Comparison of ENCODE assay signal across 16 mouse cellular contexts in the genomic region with DNA sequence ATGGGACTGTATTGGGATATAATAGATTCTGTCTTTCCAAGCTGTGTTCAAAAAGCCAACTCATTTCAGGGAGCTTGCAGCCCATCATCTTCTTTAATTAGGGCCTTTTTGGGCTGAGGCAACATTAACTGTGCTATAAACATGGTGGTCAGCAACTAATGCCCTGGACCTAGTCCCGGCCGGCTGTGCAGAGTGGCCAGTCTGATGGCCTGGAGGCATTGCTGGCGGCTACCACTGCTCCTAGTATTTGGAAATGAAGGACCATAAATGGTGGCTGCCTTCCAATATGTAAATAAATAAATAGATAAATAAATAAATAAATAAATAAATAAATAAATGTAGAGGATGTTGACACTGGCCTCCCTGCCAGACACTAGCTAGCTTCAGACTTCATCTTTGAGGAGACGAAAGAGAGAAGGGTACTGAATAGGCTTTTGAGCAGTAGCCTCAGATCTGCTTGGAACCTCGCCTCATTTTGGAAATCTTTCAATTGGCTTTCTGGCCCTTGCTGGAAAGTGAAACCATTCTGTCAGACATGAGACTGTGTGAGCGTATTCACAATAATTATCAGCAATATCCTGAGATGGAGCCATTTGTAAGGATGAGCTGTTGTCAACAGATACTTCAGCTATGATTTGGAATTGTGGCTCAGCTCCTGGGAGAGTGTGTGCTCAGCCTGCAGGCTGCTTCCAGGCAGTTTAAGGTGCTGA.
DNase-seq lines count a peak whose midpoint lies in the region; ATAC-seq lines count a peak whose summit lies in the region.
"Had no signal": no experiment of that assay in that cellular context is flagged by ENCODE, and none has a peak within 500 bp of the region (broad histone marks: within the 10 kb centered on the region; RNA-seq: fewer than 3 reads in every experiment).

No protein-coding gene starts in this region.

- intact Hi-C loops in heart, postnatal 10 days (cut with DNase I): loop anchor here (10.0 kb wide), 1 partner anchor 360 kb away; no protein-coding TSS in a partner anchor

- H3K4me3 ChIP-seq in heart, embryonic 11.5 days (ENCODE audit: low read depth, low read length): no peak overlapping the region
- no peak overlapping the region for H3K4me3 ChIP-seq in midbrain, embryonic 11.5 days (ENCODE audit: low read depth, low read length)
- H3K4me3 ChIP-seq in midbrain, embryonic 14.5 days (replicated peaks; ENCODE audit: low read depth, low read length): no peak overlapping the region
- H3K4me3 ChIP-seq: embryonic facial prominence, embryonic 12.5 days; forebrain, embryonic 12.5 days; hindbrain, embryonic 10.5 days; liver, embryonic 13.5 days; neural tube, embryonic 12.5 days had no signal

- no peaks in the 10 kb centered on the region for H3K9me3 ChIP-seq in heart, embryonic 11.5 days (replicated peaks; ENCODE audit: control insufficient read depth, low read length)
- H3K9me3 ChIP-seq in midbrain, embryonic 11.5 days (ENCODE audit: control insufficient read depth, low read length): no peaks in the 10 kb centered on the region
- H3K9me3 ChIP-seq in midbrain, embryonic 14.5 days (ENCODE audit: control insufficient read depth, low read length): no peaks in the 10 kb centered on the region
- H3K9me3 ChIP-seq: embryonic facial prominence, embryonic 12.5 days; forebrain, embryonic 12.5 days; hindbrain, embryonic 10.5 days; liver, embryonic 13.5 days; neural tube, embryonic 12.5 days had no signal

- 0 out of 2 replicates have a peak, but pooled peaks cover 3% of the 10 kb centered on the region for H3K4me1 ChIP-seq in heart, embryonic 11.5 days (ENCODE audit: control insufficient read depth, insufficient read depth, low read length)
- H3K4me1 ChIP-seq in midbrain, embryonic 11.5 days (ENCODE audit: control insufficient read depth, insufficient read depth, low read length): peaks cover 2% of the 10 kb centered on the region; the same call in 1 of the 2 replicates
- peaks cover 15% of the 10 kb centered on the region for H3K4me1 ChIP-seq in midbrain, embryonic 14.5 days (ENCODE audit: control insufficient read depth, insufficient read depth, low read length)

- 78% methylated on average over 6 of the region's 6 CpGs for WGBS in heart, embryonic 11.5 days (ENCODE audit: insufficient replicate concordance)
- 89% methylated on average over 6 of the region's 6 CpGs for WGBS in midbrain, embryonic 11.5 days
- 84% methylated on average over 6 of the region's 6 CpGs for WGBS in midbrain, embryonic 14.5 days

- no peaks in the 10 kb centered on the region for H3K27me3 ChIP-seq in heart, embryonic 11.5 days (ENCODE audit: control insufficient read depth, insufficient read depth, low read length)
- no peaks in the 10 kb centered on the region for H3K27me3 ChIP-seq in midbrain, embryonic 11.5 days (ENCODE audit: control insufficient read depth, insufficient read depth, low read length)
- no peaks in the 10 kb centered on the region for H3K27me3 ChIP-seq in midbrain, embryonic 14.5 days (ENCODE audit: control insufficient read depth, insufficient read depth, low read length)
- H3K27me3 ChIP-seq: liver, embryonic 13.5 days; neural tube, embryonic 12.5 days; Patski had no signal

- no peak for ATAC-seq in heart, embryonic 11.5 days (replicated peaks; ENCODE audit: insufficient number of reproducible peaks, low FRiP score, low TSS enrichment)
- ATAC-seq in midbrain, embryonic 11.5 days (ENCODE audit: low FRiP score): no peak
- ATAC-seq in midbrain, embryonic 14.5 days (ENCODE audit: low FRiP score, low TSS enrichment): no peak
- ATAC-seq: Patski had no signal

- no peak overlapping the region for H3K27ac ChIP-seq in heart, embryonic 11.5 days (ENCODE audit: low read depth, low read length)
- no peak overlapping the region for H3K27ac ChIP-seq in midbrain, embryonic 11.5 days (ENCODE audit: low read depth, low read length)
- no peak overlapping the region for H3K27ac ChIP-seq in midbrain, embryonic 14.5 days (replicated peaks; ENCODE audit: low read depth, low read length)
- H3K27ac ChIP-seq: embryonic facial prominence, embryonic 12.5 days; forebrain, embryonic 12.5 days; hindbrain, embryonic 10.5 days; liver, embryonic 13.5 days; neural tube, embryonic 12.5 days had no signal

- H3K36me3 ChIP-seq in heart, embryonic 11.5 days (ENCODE audit: control insufficient read depth, insufficient read depth, low read length): no peaks in the 10 kb centered on the region
- no peaks in the 10 kb centered on the region for H3K36me3 ChIP-seq in midbrain, embryonic 11.5 days (ENCODE audit: control insufficient read depth, insufficient read depth, low read length)
- H3K36me3 ChIP-seq in midbrain, embryonic 14.5 days (ENCODE audit: control insufficient read depth, insufficient read depth, low read length): no peaks in the 10 kb centered on the region
- H3K36me3 ChIP-seq: embryonic facial prominence, embryonic 12.5 days; forebrain, embryonic 12.5 days; hindbrain, embryonic 10.5 days; liver, embryonic 13.5 days; neural tube, embryonic 12.5 days had no signal

- H3K4me2 ChIP-seq in heart, embryonic 11.5 days: no peak overlapping the region
- no peak overlapping the region for H3K4me2 ChIP-seq in midbrain, embryonic 11.5 days
- no peak overlapping the region for H3K4me2 ChIP-seq in midbrain, embryonic 14.5 days (ENCODE audit: low read length)
- H3K4me2 ChIP-seq: embryonic facial prominence, embryonic 12.5 days; forebrain, embryonic 12.5 days; liver, embryonic 13.5 days; neural tube, embryonic 12.5 days had no signal

- peak; percentile 59 for DNase-seq in heart, postnatal 10 days
- peak; percentile 75 for DNase-seq in midbrain, embryonic 11.5 days (ENCODE audit: low spot score, missing footprints)
- no peak for DNase-seq in midbrain, embryonic 14.5 days
- DNase-seq in cerebellum, adult 8-10 months: peak; percentile 59
- peak; percentile 39 for DNase-seq in skeletal muscle tissue, adult 2 months (ENCODE audit: low read depth, low spot score)
- DNase-seq in embryo, embryonic 9.5 days (ENCODE audit: extremely low spot score): no peak
- no peak for DNase-seq in adrenal gland, adult 18-20 months (ENCODE audit: low spot score in 2 of 2)
- DNase-seq: adrenal gland, adult 2 months; kidney, adult 11 months; liver, embryonic 13.5 days had no signal

- no peak overlapping the region for H3K9ac ChIP-seq in heart, embryonic 11.5 days (ENCODE audit: low read depth, low read length)
- H3K9ac ChIP-seq in midbrain, embryonic 11.5 days (ENCODE audit: low read length): no peak overlapping the region
- no peak overlapping the region for H3K9ac ChIP-seq in midbrain, embryonic 14.5 days (replicated peaks; ENCODE audit: low read length)
- H3K9ac ChIP-seq: embryonic facial prominence, embryonic 12.5 days; forebrain, embryonic 12.5 days; liver, embryonic 13.5 days; neural tube, embryonic 12.5 days had no signal

Comparison
In these comparisons a context has a peak if more than half of its experiments do, and no peak if none do; other contexts are left out.
1. DNase-seq: peak in heart, postnatal 10 days (2 of 2), midbrain, embryonic 11.5 days (single experiment), cerebellum, adult 8-10 months (single experiment) and skeletal muscle tissue, adult 2 months (single experiment); none in midbrain, embryonic 14.5 days (single experiment), embryo, embryonic 9.5 days (single experiment) and adrenal gland, adult 18-20 months (0 of 2).